Mouse (Mus musculus) heart, adult 8-10 months (tissue): ENCODE data around the gene Lsm4. TPM values are rescaled to one million over a fixed set of nuclear protein-coding genes. Genes with fewer than 3 reads are reported as not detected.

Experiments used
- DNase-seq: peaks from one replicate; pipeline ENCODE4 v3.0.0; 2022; ENCODE audit warnings: low spot score
- total RNA-seq, 4 experiments: library from RNA; stranded (reverse); gene quantifications; 2 replicates each; pipeline ENCODE4 v1.2.4; 2022

Lsm4 gene
- total RNA-seq, 4 experiments from 2014 or later: 57.9 to 67.1 (median 63.4) TPM

DNA sequence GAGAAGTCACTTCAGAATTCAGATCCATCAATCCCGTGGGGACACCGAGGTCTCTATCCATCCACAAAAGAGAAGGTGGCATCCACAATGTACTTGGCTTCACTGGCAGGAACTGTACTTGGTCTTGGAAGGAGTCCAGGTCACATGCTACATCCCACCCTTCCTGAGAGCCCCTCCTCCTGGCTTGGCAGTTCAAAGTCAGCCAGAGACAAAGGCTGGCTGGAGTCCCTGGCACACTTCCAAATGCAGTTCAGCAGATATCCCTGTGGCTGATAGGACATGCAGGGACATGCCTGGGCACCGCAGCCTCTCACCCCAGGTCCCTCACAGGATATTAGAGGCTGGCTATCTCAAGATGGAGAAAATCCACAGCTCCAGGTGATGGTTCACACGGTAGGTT is 23.7 kb upstream of the Lsm4 start:
- peak; percentile 92 for DNase-seq

DNA sequence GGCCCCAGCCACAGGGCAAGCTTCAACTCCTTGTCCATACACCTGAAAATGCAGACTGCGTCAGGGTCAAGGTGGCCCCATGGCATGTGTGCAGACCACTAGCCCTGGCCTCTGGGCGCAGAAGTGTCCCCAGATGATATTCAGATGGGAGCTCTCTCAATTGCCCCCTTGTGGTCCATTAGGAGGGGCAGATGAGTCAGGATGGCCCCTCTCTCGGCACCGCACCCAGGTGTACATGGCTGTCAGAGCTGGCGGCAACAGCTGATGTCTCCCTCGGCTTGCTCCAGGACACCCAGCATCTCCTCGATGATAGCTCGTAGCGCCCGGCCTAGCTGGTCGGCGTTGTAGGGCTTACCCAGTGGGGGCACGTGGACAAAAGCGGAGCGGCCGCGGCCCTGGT is 22.7 kb upstream of the Lsm4 start:
- no peak for DNase-seq

DNA sequence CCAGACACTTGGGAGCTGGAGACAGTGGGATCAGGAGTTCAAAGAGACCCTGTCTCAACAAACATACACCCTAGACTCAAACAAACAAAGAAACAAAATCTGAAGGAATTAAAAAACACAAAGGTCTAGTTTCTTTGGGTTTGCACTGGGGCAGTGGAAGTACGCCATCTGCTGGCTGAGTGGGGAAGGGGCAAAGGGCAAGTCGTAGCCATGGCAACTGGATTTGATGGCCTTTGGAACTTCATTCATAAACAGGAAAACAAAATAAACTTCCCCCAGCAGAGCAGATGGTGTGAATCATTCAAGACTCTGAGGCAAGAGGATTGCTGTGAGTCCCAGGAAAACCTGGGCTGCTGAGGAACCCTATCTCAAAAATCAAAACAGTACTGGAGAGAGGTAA is 19.8 kb upstream of the Lsm4 start:
- peak; percentile 57 for DNase-seq

DNA sequence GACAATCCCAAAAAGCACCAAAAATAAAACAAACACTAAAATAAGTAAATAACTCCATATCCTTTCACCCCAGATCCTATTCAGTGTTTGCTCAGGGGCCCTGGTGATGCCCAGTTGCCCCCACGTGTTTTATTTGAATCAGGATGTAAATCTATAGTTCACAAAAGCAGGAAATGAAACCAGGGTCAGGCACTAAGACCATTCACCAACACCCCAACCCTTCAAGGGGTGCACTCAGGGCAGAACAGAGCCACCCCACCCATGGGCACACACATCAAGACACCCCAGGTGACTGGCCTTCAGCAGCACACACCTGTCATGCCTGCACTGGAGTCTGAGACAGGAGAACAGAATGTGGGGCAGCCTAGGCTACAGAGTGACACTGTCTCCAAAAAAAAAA is 18.9 kb upstream of the Lsm4 start:
- DNase-seq: no peak

DNA sequence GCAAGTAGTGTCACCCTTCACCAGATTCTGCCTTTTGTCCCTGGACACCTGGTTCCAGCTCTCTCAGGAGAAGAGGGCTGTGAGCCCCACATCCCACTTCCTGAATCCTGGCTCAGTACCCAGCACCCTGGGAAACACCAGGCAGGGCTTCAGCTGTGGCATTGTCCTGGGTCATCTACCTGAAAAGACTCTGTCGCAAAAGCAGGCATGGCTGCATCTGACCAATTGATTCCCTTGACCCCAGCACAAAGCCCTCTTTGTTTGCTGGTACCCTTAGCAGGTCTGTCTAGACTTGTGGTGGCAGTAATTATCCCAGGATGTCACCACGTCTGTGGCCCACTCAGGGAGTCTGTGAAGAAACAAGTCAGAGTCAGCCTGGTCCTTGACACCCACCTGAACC is 17.6 kb upstream of the Lsm4 start:
- DNase-seq: no peak

DNA sequence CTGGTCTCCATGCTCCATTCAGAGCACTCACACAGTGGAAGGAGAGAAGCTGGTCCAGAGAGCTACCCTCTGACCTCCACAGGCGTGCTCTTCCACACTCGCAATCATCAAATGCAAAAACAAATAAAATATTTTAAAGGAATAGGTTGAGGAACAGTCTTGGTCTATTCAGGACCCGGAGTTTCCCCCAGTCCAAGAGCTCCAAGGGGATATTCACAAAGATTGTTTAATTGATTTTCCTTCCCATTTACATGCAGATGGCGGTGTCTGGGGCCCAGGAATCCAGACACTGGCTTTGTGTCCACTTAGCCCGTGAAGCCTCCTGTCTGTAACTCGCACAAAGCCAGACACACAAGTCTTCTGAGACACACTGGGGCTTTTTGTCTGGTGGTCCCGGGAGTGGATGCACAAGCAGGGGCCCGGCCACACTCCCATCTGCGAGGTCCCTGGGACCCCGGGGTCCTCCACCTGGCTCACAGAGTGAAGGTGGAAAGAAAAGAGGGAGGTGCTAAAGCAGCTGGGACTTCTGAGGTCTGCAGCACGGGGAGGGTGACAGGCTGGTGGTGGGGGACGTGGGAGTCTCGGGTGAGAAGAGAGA is 16.8 kb upstream of the Lsm4 start:
- DNase-seq: no peak

DNA sequence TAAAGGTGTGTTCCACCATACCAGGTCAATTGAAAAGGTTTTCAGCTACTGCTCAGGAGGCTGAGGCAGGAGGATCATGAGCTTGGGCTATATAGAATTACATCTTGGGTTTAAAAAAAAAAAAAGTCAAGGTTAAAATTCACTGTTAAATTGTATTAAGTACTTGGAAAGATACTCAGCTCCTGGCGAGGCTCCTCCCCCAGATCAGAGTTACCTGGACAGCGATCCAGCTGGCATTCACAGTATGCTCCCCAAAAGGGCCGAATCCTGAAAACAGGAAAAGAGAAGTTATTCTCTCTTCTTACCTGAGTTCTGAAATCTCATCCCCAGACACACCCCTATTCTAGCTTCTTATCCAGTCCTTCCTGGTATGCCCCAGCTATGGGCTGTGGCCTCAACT is 15.8 kb upstream of the Lsm4 start:
- no peak for DNase-seq

DNA sequence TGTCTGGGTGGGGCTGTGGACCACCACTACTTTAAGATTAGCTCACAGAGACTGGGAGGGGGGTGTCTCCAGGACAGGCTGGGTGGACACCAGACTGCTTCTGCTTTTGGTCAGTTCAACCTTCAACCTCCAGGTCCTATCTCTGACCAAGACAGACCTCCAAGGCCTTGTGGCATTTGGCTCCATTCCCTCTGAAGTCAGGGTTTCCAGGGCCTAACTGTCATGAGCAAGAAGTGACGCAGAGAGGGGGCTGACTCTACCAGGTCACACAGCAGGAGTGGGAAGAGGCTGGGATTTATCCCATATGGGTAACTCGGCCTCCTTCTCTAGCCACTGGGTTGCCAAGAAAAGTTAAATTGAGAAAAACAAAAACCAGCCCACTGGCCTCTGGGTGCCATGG is 15.3 kb upstream of the Lsm4 start:
- DNase-seq: no peak

DNA sequence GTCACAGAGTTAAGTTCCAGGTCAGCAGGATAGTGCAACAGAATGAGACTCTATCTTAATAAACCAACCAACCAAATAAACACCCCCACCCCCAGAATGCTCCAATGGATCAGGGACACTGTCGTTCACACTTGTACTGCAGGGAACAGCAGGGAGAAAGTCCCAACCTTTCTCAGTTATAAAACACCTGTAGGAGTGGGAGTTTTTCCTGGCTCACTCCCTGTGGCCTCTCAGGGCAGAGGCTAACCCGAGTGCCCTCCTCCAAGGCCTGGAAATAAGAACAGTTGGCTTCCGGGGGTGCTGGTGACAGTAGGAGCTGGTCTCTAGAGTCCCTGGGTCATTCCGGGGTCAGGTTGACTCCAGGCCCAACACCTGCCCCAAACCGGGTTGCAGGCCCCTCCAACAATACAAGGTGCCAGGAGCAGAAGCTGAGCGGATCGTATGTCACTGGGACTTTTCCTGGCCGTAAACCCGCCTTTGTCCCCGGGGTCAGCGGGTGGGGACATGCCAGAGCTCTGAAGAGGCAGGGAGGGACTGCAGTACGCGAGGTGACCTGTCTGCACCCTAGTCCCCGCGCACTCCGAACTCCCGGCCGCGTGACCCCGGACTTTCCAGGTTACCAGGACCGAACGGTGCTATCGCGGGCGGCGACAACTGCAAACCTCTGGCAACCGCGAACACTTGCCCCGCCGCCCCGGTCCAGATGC is 14.0 kb upstream of the Lsm4 start:
- no peak for DNase-seq

DNA sequence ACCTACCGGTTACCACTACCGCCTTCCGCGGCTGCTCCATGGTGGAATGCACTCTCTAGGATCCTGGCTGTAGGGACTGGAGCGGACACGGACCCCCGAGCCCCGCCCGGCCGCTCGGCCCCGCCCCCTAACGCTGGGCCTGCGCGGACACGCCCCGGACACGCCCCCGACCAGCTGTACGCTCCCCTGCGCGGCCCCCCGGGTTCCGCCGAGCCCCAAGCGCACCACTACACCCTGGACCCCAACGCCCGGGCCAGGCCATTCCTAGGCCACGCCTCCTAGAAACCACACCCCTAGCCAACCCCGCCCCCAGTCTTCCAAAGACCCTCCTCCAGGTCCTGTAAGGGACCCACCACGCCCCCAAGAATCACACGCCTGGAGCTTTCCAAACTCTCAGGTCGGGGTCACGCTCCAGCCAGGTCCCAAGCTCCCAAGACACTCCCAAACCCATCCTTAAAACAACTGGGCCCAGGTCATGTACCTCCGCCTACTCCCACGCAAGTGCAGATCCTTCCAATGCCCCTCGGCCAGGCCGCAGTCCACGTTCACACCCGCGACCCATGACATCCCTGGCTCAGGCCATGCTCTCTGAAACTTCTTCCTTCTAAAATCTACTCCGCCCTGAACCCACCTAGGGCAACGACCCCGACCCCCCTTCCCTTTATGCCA is 13.3 kb upstream of the Lsm4 start:
- peak; percentile 88 for DNase-seq

DNA sequence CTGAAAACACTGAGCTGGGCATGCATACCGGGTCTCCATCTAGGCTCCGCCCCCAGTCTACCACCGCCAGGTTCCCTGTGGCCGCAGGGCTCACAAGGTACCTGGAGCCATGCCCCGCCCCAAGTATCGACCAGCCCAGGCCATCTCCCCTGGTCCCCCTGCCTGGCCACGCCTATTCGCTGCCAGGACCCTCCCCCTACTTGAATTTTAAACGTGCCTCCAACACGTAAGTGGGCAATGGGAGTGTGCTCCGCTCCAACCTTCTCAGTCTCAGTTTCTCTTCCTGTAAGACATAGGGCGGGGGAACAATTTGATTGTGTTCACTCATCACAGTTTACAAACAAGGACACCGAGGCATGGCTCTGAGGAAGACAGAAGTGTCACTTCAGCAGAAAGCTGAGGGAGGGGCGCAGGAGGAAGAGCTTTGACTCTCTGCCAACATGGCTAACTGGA is 12.7 kb upstream of the Lsm4 start, which contains the start of gene Pgpep1:
Pgpep1 (minus strand) TSS at position 116 of the 453 bp plus-strand sequence.
- DNase-seq: no peak

DNA sequence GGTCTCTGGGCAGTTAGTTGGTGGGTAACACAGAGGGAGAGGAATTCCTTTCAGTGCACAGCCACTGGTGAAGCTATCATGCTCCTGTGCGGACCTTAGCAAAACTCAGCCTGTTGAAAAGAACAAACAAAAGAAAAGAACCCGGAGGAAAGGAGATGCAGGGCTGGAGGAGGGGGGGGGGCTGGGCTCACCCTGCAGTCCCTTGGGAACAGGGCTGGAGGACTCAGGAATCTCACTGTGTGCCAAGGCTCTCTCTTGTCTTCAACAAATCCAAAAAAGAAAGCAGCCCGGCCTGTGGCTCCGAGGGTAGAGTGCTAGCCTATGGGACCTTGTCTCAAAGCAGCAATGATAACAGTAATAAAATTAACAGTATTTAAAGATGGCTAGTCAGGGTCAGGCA is 9.4 kb upstream of the Lsm4 start:
- DNase-seq: no peak

DNA sequence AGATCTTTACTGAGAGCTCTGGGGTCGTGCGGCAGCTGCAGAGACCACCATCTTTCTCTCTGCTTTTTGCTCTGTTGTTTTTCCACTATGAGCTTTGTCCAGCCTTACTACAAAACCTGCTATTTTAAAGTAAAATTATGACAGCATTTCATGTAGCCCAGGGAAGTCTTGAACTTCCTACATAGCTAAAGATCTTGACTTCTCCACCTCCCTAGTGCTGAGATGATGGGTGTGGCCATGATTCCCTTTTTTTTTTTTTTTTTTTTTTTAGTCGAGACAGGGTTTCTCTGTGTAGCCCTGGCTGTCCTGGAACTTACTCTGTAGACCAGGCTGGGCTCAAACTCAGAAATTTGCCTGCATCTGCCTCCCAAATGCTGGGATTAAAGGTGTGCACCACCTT is 8.4 kb upstream of the Lsm4 start:
- no peak for DNase-seq

DNA sequence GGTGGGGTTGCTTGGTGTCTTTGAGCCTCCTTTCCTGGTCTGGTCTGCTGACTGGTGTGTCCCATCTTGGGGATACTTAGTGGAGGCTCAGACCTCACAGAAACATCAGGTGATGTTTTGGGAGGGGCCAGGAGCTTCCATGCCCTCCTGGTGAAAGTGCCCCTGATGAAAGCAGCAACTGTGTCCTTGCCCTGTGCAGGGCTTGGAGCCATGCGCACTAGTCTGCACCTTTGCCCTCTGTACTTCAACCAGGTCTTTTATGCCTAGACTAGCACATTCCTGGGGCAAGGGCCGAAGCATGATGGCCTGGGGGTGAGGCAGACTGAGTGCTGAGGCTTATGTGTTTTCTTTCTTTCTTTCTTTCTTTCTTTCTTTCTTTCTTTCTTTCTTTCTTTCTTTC is 7.4 kb upstream of the Lsm4 start:
- DNase-seq: no peak

DNA sequence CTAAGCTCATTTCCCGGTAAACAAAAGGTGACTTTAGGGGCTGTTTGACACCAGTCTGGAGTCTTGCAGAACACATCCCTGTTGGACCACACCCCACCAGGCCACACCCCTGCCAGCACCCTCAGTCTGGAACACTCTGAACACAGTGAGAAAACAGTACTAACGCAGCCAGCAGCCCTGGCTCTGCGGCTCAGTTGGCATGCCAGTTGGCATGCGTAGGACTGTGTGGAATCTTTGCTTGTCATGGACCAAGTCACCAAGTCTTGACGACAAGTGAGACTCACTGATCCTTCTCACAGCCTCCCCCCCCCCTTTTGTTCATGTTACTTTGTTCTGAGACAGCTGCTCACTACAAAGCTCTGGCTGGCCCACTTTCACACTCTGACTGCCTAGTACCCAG is 6.0 kb upstream of the Lsm4 start:
- peak; percentile 69 for DNase-seq

DNA sequence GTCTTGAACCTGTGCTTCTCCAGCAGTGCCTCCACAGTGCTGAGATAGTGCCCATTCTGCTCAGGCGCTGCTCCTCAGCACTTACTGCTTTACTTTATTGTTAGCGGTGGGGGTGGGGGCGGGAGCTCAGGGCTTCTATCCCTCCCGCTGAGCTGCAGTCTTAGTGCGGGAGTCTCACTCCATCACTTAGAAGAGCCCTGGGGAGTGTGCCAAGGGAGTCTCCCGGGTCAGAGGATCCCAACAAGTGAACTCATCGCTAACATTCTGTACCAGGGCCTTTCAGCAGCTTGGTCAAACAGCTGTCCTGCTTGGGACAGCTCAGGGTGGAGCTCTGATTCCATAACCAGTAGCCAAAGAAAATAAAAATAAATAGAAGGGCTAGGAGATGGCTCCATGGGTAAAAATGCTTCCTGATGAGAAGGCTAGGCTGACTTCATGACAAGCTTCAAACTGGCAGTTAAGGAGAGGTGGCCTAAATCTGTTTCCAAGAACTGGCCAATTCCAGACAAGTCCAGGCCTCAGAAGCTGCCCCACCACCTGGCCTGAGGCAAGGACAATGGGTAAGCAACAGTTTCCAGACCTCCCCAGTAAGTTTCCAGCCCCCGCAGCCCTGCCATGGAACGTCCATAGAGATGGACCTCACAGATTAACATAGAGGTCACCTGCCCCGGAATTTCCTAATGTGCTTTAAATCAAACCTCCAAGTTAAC is 1.3 kb upstream of the Lsm4 start:
- peak; percentile 49 for DNase-seq

DNA sequence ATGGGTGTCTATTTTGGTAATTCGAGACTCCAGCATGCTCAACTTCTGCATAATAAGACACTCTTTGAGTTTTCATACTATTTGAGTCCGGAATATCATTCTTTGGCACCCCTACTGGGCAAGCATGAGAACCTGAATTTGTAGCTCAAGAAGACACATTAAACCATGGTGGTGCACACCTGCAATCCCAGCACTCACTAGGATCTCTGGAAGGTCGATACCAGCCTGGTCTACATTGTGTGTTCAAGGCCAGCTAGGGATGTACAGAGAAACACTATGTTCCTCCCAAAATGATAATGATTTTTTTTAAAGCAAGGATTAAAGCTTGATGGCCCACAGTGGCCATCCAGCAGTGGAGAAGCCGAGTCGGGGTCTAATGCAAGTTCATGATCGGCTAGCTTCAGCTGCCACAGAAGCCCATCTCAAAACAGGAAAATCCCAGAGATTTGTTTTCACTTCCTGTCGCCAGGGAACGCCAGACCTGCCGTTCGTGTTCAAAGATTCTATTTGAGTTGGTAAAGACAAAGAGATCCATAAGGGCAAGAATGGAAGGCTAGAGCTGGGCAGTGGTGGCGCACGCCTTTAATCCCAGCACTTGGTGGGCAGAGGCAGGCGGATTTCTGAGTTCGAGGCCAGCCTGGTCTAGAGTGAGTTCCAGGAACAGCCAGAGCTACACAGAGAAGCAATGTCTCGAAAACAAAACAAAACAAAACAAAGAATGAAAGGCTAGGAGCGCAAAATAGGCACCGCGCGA is 546 bp upstream of the Lsm4 start:
- no peak for DNase-seq

DNA sequence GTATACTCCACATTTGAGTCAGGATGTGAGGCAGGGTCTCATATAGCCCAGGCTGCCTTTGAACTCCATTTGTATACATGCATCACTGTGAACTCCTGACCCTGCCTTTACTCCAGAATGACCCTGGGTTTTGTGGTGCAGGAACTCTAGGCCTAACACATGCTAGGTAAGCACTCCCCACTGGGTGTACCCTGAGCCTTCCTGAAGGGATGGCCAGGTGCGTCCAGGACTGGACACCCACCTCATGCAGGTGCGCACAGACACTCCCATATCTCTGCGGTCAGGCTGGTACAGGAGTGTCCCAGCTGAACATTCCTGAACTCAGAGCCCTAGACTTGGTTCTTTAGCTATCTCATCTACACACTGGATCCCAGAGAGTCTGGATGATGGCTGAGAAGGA is 1.1 kb downstream of the Lsm4 start:
- no peak for DNase-seq

DNA sequence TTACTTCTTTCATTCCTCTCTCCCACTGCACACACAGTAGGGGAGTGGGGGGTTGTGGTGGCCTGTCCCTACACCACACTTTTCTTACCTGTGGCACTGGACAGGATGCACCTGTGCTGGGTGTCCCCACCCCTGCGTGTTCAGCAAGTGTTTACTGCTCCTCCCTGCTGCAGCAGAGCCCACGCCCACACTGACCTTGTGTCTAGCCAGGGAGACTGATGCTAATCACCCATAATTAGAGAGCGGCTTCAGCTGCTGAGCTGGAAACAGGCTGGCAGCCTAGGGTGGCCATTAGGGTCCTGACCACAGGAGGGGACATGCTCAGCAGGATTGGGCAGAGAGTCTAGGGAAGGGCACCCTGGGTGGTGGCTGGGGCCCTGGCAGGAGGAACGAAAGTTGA is 1.7 kb downstream of the Lsm4 start:
- DNase-seq: no peak

DNA sequence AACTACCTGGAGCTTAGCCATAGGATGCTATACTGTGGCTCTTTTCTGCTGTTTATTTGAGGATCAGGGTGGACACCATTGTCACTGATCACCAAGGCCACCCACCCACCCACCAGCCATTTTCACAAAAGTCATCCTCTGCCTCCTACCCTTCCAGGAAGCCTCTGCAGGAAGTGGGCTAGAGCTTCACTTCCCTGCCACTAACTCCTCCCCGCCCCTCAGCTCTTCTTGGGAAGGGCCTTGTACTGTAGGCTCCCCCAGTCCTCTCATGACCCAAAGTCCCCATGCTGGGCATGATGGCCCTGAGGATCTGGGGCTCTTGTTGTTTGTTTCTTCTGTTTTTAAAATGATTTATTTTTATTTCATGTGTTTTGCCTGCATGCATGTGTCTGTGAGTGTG is 2.3 kb downstream of the Lsm4 start:
- DNase-seq: no peak

DNA sequence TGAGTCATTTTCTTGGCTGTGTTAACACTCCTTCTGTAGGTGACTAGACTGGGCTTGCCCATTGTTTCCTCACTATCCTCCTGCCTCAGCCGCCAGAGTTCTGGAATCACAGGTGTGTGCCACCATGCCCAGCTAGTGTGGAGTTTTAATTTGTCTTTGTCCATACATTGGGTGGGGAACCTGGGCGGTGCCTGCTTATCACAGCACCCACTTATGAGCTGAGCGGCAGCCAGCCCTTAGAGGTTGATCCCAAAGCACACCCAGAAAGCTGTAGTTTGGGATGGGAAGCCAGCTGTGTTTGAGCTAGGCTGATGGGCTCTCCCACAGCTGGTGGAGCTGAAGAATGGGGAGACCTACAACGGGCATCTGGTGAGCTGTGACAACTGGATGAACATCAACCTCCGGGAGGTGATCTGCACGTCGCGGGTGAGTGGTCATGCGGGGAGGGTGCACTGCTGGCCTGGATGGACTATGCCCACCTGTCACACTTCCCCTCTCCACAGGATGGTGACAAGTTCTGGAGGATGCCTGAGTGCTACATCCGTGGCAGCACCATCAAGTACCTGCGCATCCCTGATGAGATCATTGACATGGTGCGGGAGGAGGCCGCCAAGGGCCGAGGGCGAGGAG is 4.5 kb downstream of the Lsm4 start:
- no peak for DNase-seq
